Comparison of ENCODE assay signal across 10 mouse cellular contexts in genomic region chr17:34643944-34644343, GRCm38 (mm10). TPM values are rescaled to one million over a fixed set of nuclear protein-coding genes. Genes with fewer than 3 reads are reported as not detected.
DNase-seq lines count a peak whose midpoint lies in the region; ATAC-seq lines count a peak whose summit lies in the region.
"Had no signal": no experiment of that assay in that cellular context is flagged by ENCODE, and none has a peak within 500 bp of the region (broad histone marks: within the 10 kb centered on the region; RNA-seq: fewer than 3 reads in every experiment).

No protein-coding gene starts in this region.

- peaks cover 2% of the 10 kb centered on the region; the same call in 1 of the 2 replicates for H3K36me3 ChIP-seq in forebrain, embryonic 15.5 days
- H3K36me3 ChIP-seq in forebrain, embryonic 12.5 days (replicated peaks), result peaks cover 6% of the 10 kb centered on the region
- peaks cover 19% of the 10 kb centered on the region for H3K36me3 ChIP-seq in midbrain, embryonic 10.5 days
- H3K36me3 ChIP-seq in midbrain, embryonic 13.5 days, result no peaks in the 10 kb centered on the region
- no peaks in the 10 kb centered on the region for H3K36me3 ChIP-seq in neural tube, embryonic 14.5 days (ENCODE audit: control insufficient read depth, insufficient read depth, low read length)

- no peak overlapping the region for H3K4me2 ChIP-seq in forebrain, embryonic 15.5 days (replicated peaks)
- no peak overlapping the region for H3K4me2 ChIP-seq in forebrain, embryonic 12.5 days
- H3K4me2 ChIP-seq in midbrain, embryonic 13.5 days (replicated peaks), result no peak overlapping the region
- H3K4me2 ChIP-seq in neural tube, embryonic 14.5 days (ENCODE audit: low read depth, low read length), result no peak overlapping the region

- WGBS in forebrain, embryonic 15.5 days, result 86% methylated on average over 10 of the region's 10 CpGs
- WGBS in forebrain, embryonic 12.5 days, result 85% methylated on average over 10 of the region's 10 CpGs
- WGBS in midbrain, embryonic 10.5 days, result 82% methylated on average over 10 of the region's 10 CpGs
- 84% methylated on average over 10 of the region's 10 CpGs for WGBS in midbrain, embryonic 13.5 days
- 87% methylated on average over 10 of the region's 10 CpGs for WGBS in neural tube, embryonic 14.5 days

- H3K27me3 ChIP-seq in forebrain, embryonic 15.5 days, result no peaks in the 10 kb centered on the region
- no peaks in the 10 kb centered on the region for H3K27me3 ChIP-seq in forebrain, embryonic 12.5 days
- H3K27me3 ChIP-seq in midbrain, embryonic 10.5 days (ENCODE audit: low read depth, poor library complexity, severe bottlenecking), result no peaks in the 10 kb centered on the region
- H3K27me3 ChIP-seq in midbrain, embryonic 13.5 days, result no peaks in the 10 kb centered on the region
- H3K27me3 ChIP-seq in neural tube, embryonic 14.5 days (ENCODE audit: control insufficient read depth, insufficient read depth, low read length), result no peaks in the 10 kb centered on the region
- H3K27me3 ChIP-seq: midbrain, embryonic 12.5 days had no signal

- H3K9ac ChIP-seq in forebrain, embryonic 15.5 days (replicated peaks), result no peak overlapping the region
- no peak overlapping the region for H3K9ac ChIP-seq in forebrain, embryonic 12.5 days
- no peak overlapping the region for H3K9ac ChIP-seq in midbrain, embryonic 13.5 days (replicated peaks)
- no peak overlapping the region for H3K9ac ChIP-seq in neural tube, embryonic 14.5 days (replicated peaks; ENCODE audit: low read depth, low read length)

- ATAC-seq in forebrain, embryonic 15.5 days (replicated peaks), result no peak
- no peak for ATAC-seq in forebrain, embryonic 12.5 days (ENCODE audit: low FRiP score)
- ATAC-seq in midbrain, embryonic 13.5 days, result no peak
- ATAC-seq in neural tube, embryonic 14.5 days (ENCODE audit: low read depth), result no peak
- ATAC-seq in megakaryocyte-erythroid progenitor cell, adult 5-6 weeks (replicated peaks; ENCODE audit: low FRiP score, low TSS enrichment, poor library complexity, severe bottlenecking), result no peak

- no peaks in the 10 kb centered on the region for H3K9me3 ChIP-seq in forebrain, embryonic 15.5 days
- H3K9me3 ChIP-seq in forebrain, embryonic 12.5 days, result no peaks in the 10 kb centered on the region
- H3K9me3 ChIP-seq in midbrain, embryonic 10.5 days (replicated peaks), result no peaks in the 10 kb centered on the region
- no peaks in the 10 kb centered on the region for H3K9me3 ChIP-seq in midbrain, embryonic 13.5 days
- H3K9me3 ChIP-seq in neural tube, embryonic 14.5 days (ENCODE audit: control insufficient read depth, low read length), result no peaks in the 10 kb centered on the region
- H3K9me3 ChIP-seq: midbrain, embryonic 12.5 days had no signal

- peak overlapping the region; percentile 62 for H3K27ac ChIP-seq in forebrain, embryonic 15.5 days (replicated peaks)
- H3K27ac ChIP-seq in forebrain, embryonic 12.5 days, result no peak overlapping the region
- peak overlapping the region; percentile 83 for H3K27ac ChIP-seq in midbrain, embryonic 10.5 days (replicated peaks)
- H3K27ac ChIP-seq in midbrain, embryonic 13.5 days, result no peak overlapping the region
- peak overlapping the region; percentile 16; the same call in 1 of the 2 replicates for H3K27ac ChIP-seq in neural tube, embryonic 14.5 days (ENCODE audit: low read depth, low read length)

- no peak overlapping the region for H3K4me3 ChIP-seq in forebrain, embryonic 15.5 days
- H3K4me3 ChIP-seq in forebrain, embryonic 12.5 days (replicated peaks), result no peak overlapping the region
- no peak overlapping the region for H3K4me3 ChIP-seq in midbrain, embryonic 10.5 days
- no peak overlapping the region for H3K4me3 ChIP-seq in midbrain, embryonic 13.5 days (replicated peaks)
- H3K4me3 ChIP-seq in neural tube, embryonic 14.5 days (ENCODE audit: low read depth, low read length), result no peak overlapping the region

- H3K4me1 ChIP-seq in forebrain, embryonic 15.5 days, result peaks cover 49% of the 10 kb centered on the region
- H3K4me1 ChIP-seq in forebrain, embryonic 12.5 days, result peaks cover 45% of the 10 kb centered on the region
- peaks cover 49% of the 10 kb centered on the region for H3K4me1 ChIP-seq in midbrain, embryonic 10.5 days
- H3K4me1 ChIP-seq in midbrain, embryonic 13.5 days (replicated peaks), result peaks cover 48% of the 10 kb centered on the region
- H3K4me1 ChIP-seq in neural tube, embryonic 14.5 days (ENCODE audit: control insufficient read depth, insufficient read depth, low read length), result peaks cover 20% of the 10 kb centered on the region

- DNase-seq in midbrain, embryonic 10.5 days (ENCODE audit: low spot score), result no peak
- peak; percentile 82 to 89 for DNase-seq in cerebellum, postnatal 25 days
- DNase-seq in thymus, postnatal 14 days, result no peak

RNA-seq across cellular contexts. Expression of gene Fkbpl, which starts 0.6 kb away (rescaled TPM):
- 15.3 and 15.8 TPM in 2 replicates for polyA plus RNA-seq in forebrain, embryonic 15.5 days (2015; fragmentation: Nextera tagmentation; extraction: Ambion mirVana)
- 13.9 and 14.6 TPM in 2 replicates for polyA plus RNA-seq in forebrain, embryonic 12.5 days (2016; fragmentation: Nextera tagmentation; extraction: Ambion mirVana)
- polyA plus RNA-seq in midbrain, embryonic 10.5 days (2016; fragmentation: Nextera tagmentation; extraction: Ambion mirVana), result 16.8 and 18.9 TPM in 2 replicates
- polyA plus RNA-seq in midbrain, embryonic 13.5 days (2015; fragmentation: Nextera tagmentation; extraction: Ambion mirVana), result 17.0 and 18.9 TPM in 2 replicates
- 11.5 and 14.8 TPM in 2 replicates for polyA plus RNA-seq in neural tube, embryonic 14.5 days (2014; fragmentation: Nextera tagmentation; extraction: Ambion mirVana)
- total RNA-seq in megakaryocyte-erythroid progenitor cell, adult 5-6 weeks (2014; fragmentation: Nextera tagmentation), result 5.5 TPM in 2 replicates
- 14.7 and 26.2 TPM in 2 replicates for total RNA-seq in megakaryocyte-erythroid progenitor cell, adult 5-6 weeks (2017)

RNA-seq across cellular contexts. Expression of gene Atf6b, which starts 3.0 kb away (rescaled TPM):
- 111 and 112 TPM in 2 replicates for polyA plus RNA-seq in forebrain, embryonic 15.5 days (2015; fragmentation: Nextera tagmentation; extraction: Ambion mirVana)
- 107 and 109 TPM in 2 replicates for polyA plus RNA-seq in forebrain, embryonic 12.5 days (2016; fragmentation: Nextera tagmentation; extraction: Ambion mirVana)
- polyA plus RNA-seq in midbrain, embryonic 10.5 days (2016; fragmentation: Nextera tagmentation; extraction: Ambion mirVana), result 111 and 123 TPM in 2 replicates
- 118 and 122 TPM in 2 replicates for polyA plus RNA-seq in midbrain, embryonic 13.5 days (2015; fragmentation: Nextera tagmentation; extraction: Ambion mirVana)
- 71.8 and 92.5 TPM in 2 replicates for polyA plus RNA-seq in neural tube, embryonic 14.5 days (2014; fragmentation: Nextera tagmentation; extraction: Ambion mirVana)
- 20.6 and 31.3 TPM in 2 replicates for total RNA-seq in megakaryocyte-erythroid progenitor cell, adult 5-6 weeks (2014; fragmentation: Nextera tagmentation)
- 8.7 and 11.5 TPM in 2 replicates for total RNA-seq in megakaryocyte-erythroid progenitor cell, adult 5-6 weeks (2017)

RNA-seq across cellular contexts. Expression of gene Prrt1, which starts 14.6 kb away (rescaled TPM):
- 6.8 and 7.4 TPM in 2 replicates for polyA plus RNA-seq in forebrain, embryonic 15.5 days (2015; fragmentation: Nextera tagmentation; extraction: Ambion mirVana)
- 2.9 and 3.9 TPM in 2 replicates for polyA plus RNA-seq in forebrain, embryonic 12.5 days (2016; fragmentation: Nextera tagmentation; extraction: Ambion mirVana)
- polyA plus RNA-seq in midbrain, embryonic 10.5 days (2016; fragmentation: Nextera tagmentation; extraction: Ambion mirVana), result 0.54 and 1.2 TPM in 2 replicates
- 7.4 and 7.5 TPM in 2 replicates for polyA plus RNA-seq in midbrain, embryonic 13.5 days (2015; fragmentation: Nextera tagmentation; extraction: Ambion mirVana)
- 6.7 and 9.3 TPM in 2 replicates for polyA plus RNA-seq in neural tube, embryonic 14.5 days (2014; fragmentation: Nextera tagmentation; extraction: Ambion mirVana)
- total RNA-seq in megakaryocyte-erythroid progenitor cell, adult 5-6 weeks (2014; fragmentation: Nextera tagmentation), result 0.59 TPM in 1 of 2 replicates, not detected in the other
- total RNA-seq in megakaryocyte-erythroid progenitor cell, adult 5-6 weeks (2017), result 0.75 TPM in 1 of 2 replicates, not detected in the other
- polyA plus RNA-seq: erythroblast, embryonic 14.5 days had no signal

RNA-seq across cellular contexts. Expression of gene Ppt2, which starts 15.6 kb away (rescaled TPM):
- polyA plus RNA-seq in forebrain, embryonic 15.5 days (2015; fragmentation: Nextera tagmentation; extraction: Ambion mirVana), result 17.2 and 18.2 TPM in 2 replicates
- 20.3 and 21.2 TPM in 2 replicates for polyA plus RNA-seq in forebrain, embryonic 12.5 days (2016; fragmentation: Nextera tagmentation; extraction: Ambion mirVana)
- polyA plus RNA-seq in midbrain, embryonic 10.5 days (2016; fragmentation: Nextera tagmentation; extraction: Ambion mirVana), result 22.5 and 23.6 TPM in 2 replicates
- polyA plus RNA-seq in midbrain, embryonic 13.5 days (2015; fragmentation: Nextera tagmentation; extraction: Ambion mirVana), result 22.3 and 23.3 TPM in 2 replicates
- 21.9 and 25.4 TPM in 2 replicates for polyA plus RNA-seq in neural tube, embryonic 14.5 days (2014; fragmentation: Nextera tagmentation; extraction: Ambion mirVana)
- 31.3 and 35.4 TPM in 2 replicates for total RNA-seq in megakaryocyte-erythroid progenitor cell, adult 5-6 weeks (2014; fragmentation: Nextera tagmentation)
- total RNA-seq in megakaryocyte-erythroid progenitor cell, adult 5-6 weeks (2017), result 10.4 and 17.0 TPM in 2 replicates

RNA-seq across cellular contexts. Expression of gene Tnxb, which starts 26.4 kb away (rescaled TPM):
- 0.05 and 0.06 TPM in 2 replicates for polyA plus RNA-seq in forebrain, embryonic 15.5 days (2015; fragmentation: Nextera tagmentation; extraction: Ambion mirVana)
- polyA plus RNA-seq in forebrain, embryonic 12.5 days (2016; fragmentation: Nextera tagmentation; extraction: Ambion mirVana), result 0.03 and 0.04 TPM in 2 replicates
- not detected in 2 replicates for polyA plus RNA-seq in midbrain, embryonic 10.5 days (2016; fragmentation: Nextera tagmentation; extraction: Ambion mirVana)
- 0.08 and 0.10 TPM in 2 replicates for polyA plus RNA-seq in midbrain, embryonic 13.5 days (2015; fragmentation: Nextera tagmentation; extraction: Ambion mirVana)
- 0.23 and 0.32 TPM in 2 replicates for polyA plus RNA-seq in neural tube, embryonic 14.5 days (2014; fragmentation: Nextera tagmentation; extraction: Ambion mirVana)
- not detected in 2 replicates for total RNA-seq in megakaryocyte-erythroid progenitor cell, adult 5-6 weeks (2014; fragmentation: Nextera tagmentation)
- not detected in 2 replicates for total RNA-seq in megakaryocyte-erythroid progenitor cell, adult 5-6 weeks (2017)
- polyA plus RNA-seq: erythroblast, embryonic 14.5 days had no signal

Comparison
In these comparisons a context has a peak if more than half of its experiments do, and no peak if none do; other contexts are left out.
1. H3K27ac ChIP-seq: peak in forebrain, embryonic 15.5 days (single experiment), midbrain, embryonic 10.5 days (single experiment) and neural tube, embryonic 14.5 days (single experiment); none in forebrain, embryonic 12.5 days (single experiment) and midbrain, embryonic 13.5 days (single experiment).
2. DNase-seq: peak in cerebellum, postnatal 25 days (2 of 2); none in midbrain, embryonic 10.5 days (single experiment) and thymus, postnatal 14 days (single experiment).